Mouse (Mus musculus): ENCODE measurements around the gene Ciart. TPM values are rescaled to one million over a fixed set of nuclear protein-coding genes. Genes with fewer than 3 reads are reported as not detected.

Gene Ciart
- 4.9 TPM for polyA plus RNA-seq (2017; shearing (Covaris generic))

GRCm38 (mm10) chr3:95881979-95882815 lies at the start of gene Ciart:
TSS of gene Ciart (minus strand) at chr3:95882251.

GRCm38 (mm10) chr3:95928658-95929503 lies 46.8 kb upstream of the Ciart start, which contains the start of gene Anp32e:
TSS of gene Anp32e (plus strand) at chr3:95929246.

GRCm38 (mm10) chr3:95904568-95904967 lies 22.5 kb upstream of the Ciart start, which contains the start of gene Car14:
TSS of gene Car14 (minus strand) at chr3:95904691.

GRCm38 (mm10) chr3:95893606-95894316 lies 11.7 kb upstream of the Ciart start, which contains the start of gene Aph1a:
TSS of gene Aph1a (plus strand) at chr3:95893969.

GRCm38 (mm10) chr3:95891211-95892065 lies 9.4 kb upstream of the Ciart start, which contains the start of gene BC028528:
TSS of gene BC028528 (minus strand) at chr3:95892005.

GRCm38 (mm10) chr3:95871392-95871867 lies 10.6 kb downstream of the Ciart start, which contains the start of gene Mrps21:
TSS of gene Mrps21 (minus strand) at chr3:95871519.

GRCm38 (mm10) chr3:95855502-95856089 lies 26.5 kb downstream of the Ciart start, which contains the start of gene Prpf3:
TSS of gene Prpf3 (minus strand) at chr3:95855885.

Other genes starting within 250 kb of the Ciart start
- 44.9 TPM for gene Mcl1, start 223.5 kb downstream of the Ciart start, polyA plus RNA-seq (2017; shearing (Covaris generic))
- gene Adamtsl4, start 194.3 kb downstream of the Ciart start, polyA plus RNA-seq (2017; shearing (Covaris generic)): 12.3 TPM
- 302 TPM for gene Ecm1, start 142.7 kb downstream of the Ciart start, polyA plus RNA-seq (2017; shearing (Covaris generic))
- gene Tars2, start 122.0 kb downstream of the Ciart start, polyA plus RNA-seq (2017; shearing (Covaris generic)): 92.0 TPM
- 18.8 TPM for gene Rprd2, start 63.4 kb downstream of the Ciart start, polyA plus RNA-seq (2017; shearing (Covaris generic))
- gene Prpf3, start 26.4 kb downstream of the Ciart start, polyA plus RNA-seq (2017; shearing (Covaris generic)): 71.4 TPM
- gene Mrps21, start 10.7 kb downstream of the Ciart start, polyA plus RNA-seq (2017; shearing (Covaris generic)): 286 TPM
- not detected for gene BC028528, start 9.8 kb upstream of the Ciart start, polyA plus RNA-seq (2017; shearing (Covaris generic))
- gene Aph1a, start 11.7 kb upstream of the Ciart start, polyA plus RNA-seq (2017; shearing (Covaris generic)): 66.6 TPM
- gene Car14, start 22.4 kb upstream of the Ciart start, polyA plus RNA-seq (2017; shearing (Covaris generic)): not detected
- gene Anp32e, start 47.0 kb upstream of the Ciart start, polyA plus RNA-seq (2017; shearing (Covaris generic)): 216 TPM
- gene Plekho1, start 113.8 kb upstream of the Ciart start, polyA plus RNA-seq (2017; shearing (Covaris generic)): 7.5 TPM
- 28.0 TPM for gene Vps45, start 176.2 kb upstream of the Ciart start, polyA plus RNA-seq (2017; shearing (Covaris generic))
- 27.2 TPM for gene Otud7b, start 222.3 kb upstream of the Ciart start, polyA plus RNA-seq (2017; shearing (Covaris generic))

All from activated CD4-positive, CD25-positive, alpha-beta regulatory T cell, adult 9 weeks (primary cell).